In genomic region chrX:44789036-44789760, GRCm38 (mm10) we compare ENCODE assay signal across 9 mouse cellular contexts. TPM values are rescaled to one million over a fixed set of nuclear protein-coding genes. Genes with fewer than 3 reads are reported as not detected.
A peak's percentile ranks its signal among the peaks of the same experiment; 100 is the strongest.
DNase-seq lines count a peak whose midpoint lies in the region; ATAC-seq and TF ChIP-seq lines count a peak whose summit lies in the region.
"Had no signal": no experiment of that assay in that cellular context is flagged by ENCODE, and none has a peak within 500 bp of the region (broad histone marks: within the 10 kb centered on the region; RNA-seq: fewer than 3 reads in every experiment).

No protein-coding gene starts in this region.

- H3K9me3 ChIP-seq in ES-Bruce4 (replicated peaks; ENCODE audit: control insufficient read depth, insufficient read depth, low read length, poor library complexity, severe bottlenecking): no peaks in the 10 kb centered on the region
- no peaks in the 10 kb centered on the region for H3K9me3 ChIP-seq in embryonic facial prominence, embryonic 12.5 days
- no peaks in the 10 kb centered on the region for H3K9me3 ChIP-seq in intestine, embryonic 14.5 days (ENCODE audit: control insufficient read depth, low read length)
- no peaks in the 10 kb centered on the region for H3K9me3 ChIP-seq in midbrain, embryonic 12.5 days

- no peak for TF ChIP-seq EP300 in ES-Bruce4 (IDR thresholded peaks at IDR 0.05; ENCODE audit: insufficient read depth, low read depth, low read length)

- peak overlapping the region; percentile 53 for H3K4me2 ChIP-seq in embryonic facial prominence, embryonic 12.5 days (replicated peaks)
- peak overlapping the region; percentile 57 for H3K4me2 ChIP-seq in intestine, embryonic 14.5 days (ENCODE audit: low read length)
- H3K4me2 ChIP-seq in midbrain, embryonic 12.5 days (replicated peaks): peak overlapping the region; percentile 65

- ATAC-seq in embryonic facial prominence, embryonic 12.5 days (ENCODE audit: insufficient number of reproducible peaks, insufficient read depth, low FRiP score, low TSS enrichment): peak; percentile 28; the same call in 1 of the 2 replicates
- peak; percentile 43 for ATAC-seq in intestine, embryonic 14.5 days (replicated peaks; ENCODE audit: low FRiP score, low TSS enrichment, low read depth)
- peak; percentile 76 for ATAC-seq in midbrain, embryonic 12.5 days (ENCODE audit: low FRiP score, low read depth)

- intact Hi-C loops in heart, postnatal 25 days (cut with DNase I): no loop called here

- no peak for TF ChIP-seq CTCF in ES-Bruce4 (IDR thresholded peaks at IDR 0.05; ENCODE audit: low read depth, low read length)

- H3K4me1 ChIP-seq in ES-Bruce4 (ENCODE audit: control insufficient read depth, insufficient read depth, low read length): no peaks in the 10 kb centered on the region
- H3K4me1 ChIP-seq in embryonic facial prominence, embryonic 12.5 days: no peaks in the 10 kb centered on the region
- no peaks in the 10 kb centered on the region for H3K4me1 ChIP-seq in intestine, embryonic 14.5 days (replicated peaks; ENCODE audit: control insufficient read depth, insufficient read depth, low read length)
- no peaks in the 10 kb centered on the region for H3K4me1 ChIP-seq in midbrain, embryonic 12.5 days

- H3K36me3 ChIP-seq in ES-Bruce4 (ENCODE audit: control insufficient read depth, insufficient read depth, low read length, poor library complexity, severe bottlenecking): no peaks in the 10 kb centered on the region
- H3K36me3 ChIP-seq in embryonic facial prominence, embryonic 12.5 days: no peaks in the 10 kb centered on the region
- H3K36me3 ChIP-seq in intestine, embryonic 14.5 days (ENCODE audit: control insufficient read depth, insufficient read depth, low read length): no peaks in the 10 kb centered on the region
- no peaks in the 10 kb centered on the region for H3K36me3 ChIP-seq in midbrain, embryonic 12.5 days

- peak; percentile 74 for DNase-seq in heart, adult 11 months
- DNase-seq in heart, postnatal 25 days (ENCODE audit: low spot score): no peak
- DNase-seq in intestine, embryonic 14.5 days (ENCODE audit: low spot score): no peak
- DNase-seq in thymus, adult 18-20 months: no peak
- DNase-seq in adrenal gland, adult 18-20 months (ENCODE audit: low spot score in 2 of 2): no peak

- no peak for TF ChIP-seq POLR2A in ES-Bruce4 (IDR thresholded peaks at IDR 0.05; ENCODE audit: insufficient read depth, low read length)

- peak overlapping the region; percentile 53 for H3K9ac ChIP-seq in ES-Bruce4 (ENCODE audit: low read depth, poor library complexity, severe bottlenecking)
- H3K9ac ChIP-seq in embryonic facial prominence, embryonic 12.5 days: peak overlapping the region; percentile 57
- peak overlapping the region; percentile 54 for H3K9ac ChIP-seq in intestine, embryonic 14.5 days (ENCODE audit: low read length)
- H3K9ac ChIP-seq in midbrain, embryonic 12.5 days (replicated peaks): peak overlapping the region; percentile 49; the same call in 1 of the 2 replicates

- H3K27ac ChIP-seq in ES-Bruce4 (ENCODE audit: insufficient read depth, low read length): no peak overlapping the region
- no peak overlapping the region for H3K27ac ChIP-seq in embryonic facial prominence, embryonic 12.5 days
- H3K27ac ChIP-seq in intestine, embryonic 14.5 days (ENCODE audit: low read depth): no peak overlapping the region
- H3K27ac ChIP-seq in midbrain, embryonic 12.5 days (replicated peaks): no peak overlapping the region

- WGBS in embryonic facial prominence, embryonic 12.5 days: 39% methylated on average over 36 of the region's 36 CpGs
- 35% methylated on average over 36 of the region's 36 CpGs for WGBS in intestine, embryonic 14.5 days
- 39% methylated on average over 35 of the region's 36 CpGs for WGBS in midbrain, embryonic 12.5 days

- H3K4me3 ChIP-seq in ES-Bruce4 (ENCODE audit: low read depth, low read length): peak overlapping the region; percentile 67
- peak overlapping the region; percentile 41 for H3K4me3 ChIP-seq in embryonic facial prominence, embryonic 12.5 days
- peak overlapping the region; percentile 39 for H3K4me3 ChIP-seq in intestine, embryonic 14.5 days (ENCODE audit: low read depth, low read length)
- peak overlapping the region; percentile 53 for H3K4me3 ChIP-seq in midbrain, embryonic 12.5 days
- H3K4me3 ChIP-seq: myocyte had no signal

- H3K27me3 ChIP-seq in ES-Bruce4 (ENCODE audit: control insufficient read depth, insufficient read depth, low read length, poor library complexity, severe bottlenecking): no peaks in the 10 kb centered on the region
- no peaks in the 10 kb centered on the region for H3K27me3 ChIP-seq in embryonic facial prominence, embryonic 12.5 days
- no peaks in the 10 kb centered on the region for H3K27me3 ChIP-seq in intestine, embryonic 14.5 days (replicated peaks; ENCODE audit: control insufficient read depth, insufficient read depth, low read length)
- no peaks in the 10 kb centered on the region for H3K27me3 ChIP-seq in midbrain, embryonic 12.5 days

RNA-seq across cellular contexts. Expression of gene Dcaf12l1, which starts 0.8 kb away (rescaled TPM):
- 1 to 10 TPM; 1.6 to 2.1 TPM for total RNA-seq in heart, postnatal 25 days (2021)
- 18.4 and 20.2 TPM in 2 replicates for polyA plus RNA-seq in ES-Bruce4 (2011; ENCODE audit: insufficient read depth, insufficient read length, low read depth, missing spikeins)
- 9.6 and 10.1 TPM in 2 replicates for polyA plus RNA-seq in embryonic facial prominence, embryonic 12.5 days (2016; fragmentation: Nextera tagmentation; extraction: Ambion mirVana)
- polyA plus RNA-seq in intestine, embryonic 14.5 days (2014; fragmentation: Nextera tagmentation; extraction: Ambion mirVana): 6.6 and 7.0 TPM in 2 replicates
- polyA plus RNA-seq in midbrain, embryonic 12.5 days (2016; fragmentation: Nextera tagmentation; extraction: Ambion mirVana): 6.8 TPM in 2 replicates
- total RNA-seq in adrenal gland, adult 18-20 months (2021): 1 to 10 TPM; 3.1 to 4.1 TPM
- polyA plus RNA-seq: myocyte had no signal
